Mouse (Mus musculus) heart, postnatal 0 days (tissue): ENCODE measurements around the gene Rnf227. TPM values are rescaled to one million over a fixed set of nuclear protein-coding genes. Genes with fewer than 3 reads are reported as not detected.
"Not testable (repeated sequence)": the region's sequence is repeated elsewhere in the genome, so short reads cannot be mapped to it uniquely, and the experiment has no call there.

Experiments used
- ATAC-seq: fragments of 200-750 bp; cut with Nextera tagmentation; 2 replicates; pipeline ENCODE4 v1.8.0; 2017; ENCODE audit warnings: low read depth, moderate number of reproducible peaks, moderate library complexity; ENCODE audit not compliant: insufficient read depth
- DNase-seq: peaks from one replicate; pipeline ENCODE4 v3.0.0-alpha.2; 2016; ENCODE audit warnings: low spot score
- H3K27ac ChIP-seq: fragments of 300-500 bp; sonication (generic); 2 replicates; pipeline ENCODE4 v1.5.1; 2014; ENCODE audit warnings: low read depth, mild to moderate bottlenecking
- H3K27me3 ChIP-seq: fragments of 300-500 bp; sonication (generic); 2 replicates; pipeline ENCODE4 v1.6.1; 2014; ENCODE audit warnings: low read length, mixed read lengths; ENCODE audit not compliant: control insufficient read depth, insufficient read depth
- H3K36me3 ChIP-seq: fragments of 300-500 bp; sonication (generic); replicated peaks from 2 replicates; pipeline ENCODE4 v1.6.1; 2014; ENCODE audit warnings: low read length, mixed read lengths; ENCODE audit not compliant: control insufficient read depth, insufficient read depth
- H3K4me1 ChIP-seq: fragments of 300-500 bp; sonication (generic); 2 replicates; pipeline ENCODE4 v1.6.1; 2014; ENCODE audit warnings: antibody characterized with exemption; ENCODE audit not compliant: control insufficient read depth, insufficient read depth
- H3K4me2 ChIP-seq: fragments of 300-500 bp; sonication (generic); 2 replicates; pipeline ENCODE4 v1.6.1; 2014; ENCODE audit warnings: low read depth, mild to moderate bottlenecking, low read length, moderate library complexity
- H3K4me3 ChIP-seq: fragments of 300-500 bp; sonication (generic); 2 replicates; pipeline ENCODE4 v1.5.1; 2014; ENCODE audit warnings: low read depth, low read length
- H3K9ac ChIP-seq: fragments of 300-500 bp; sonication (generic); replicated peaks from 2 replicates; pipeline ENCODE4 v1.6.1; 2014; ENCODE audit warnings: low read depth, low read length, mixed read lengths
- H3K9me3 ChIP-seq: fragments of 300-500 bp; sonication (generic); replicated peaks from 2 replicates; pipeline ENCODE4 v1.6.1; 2016; ENCODE audit warnings: low read length; ENCODE audit not compliant: control insufficient read depth
- CTCF ChIP-seq: IDR thresholded peaks from 2 replicates; pipeline ENCODE4 v1.5.1; 2016; ENCODE audit warnings: antibody characterized with exemption, control low read depth, low read depth
- EP300 ChIP-seq: IDR thresholded peaks from 2 replicates; pipeline ENCODE4 v1.6.1; 2016; ENCODE audit warnings: antibody characterized with exemption, low read depth
- WGBS: fragments of 180-500 bp; shearing (Covaris S2); extraction: QIAGEN DNeasy Blood & Tissue Kit; methylation state at CpG from one replicate; pipeline ENCODE4 v1.1.7; 2014; 5-methylcytosine and 5-hydroxymethylcytosine counted together
- polyA plus RNA-seq: library from polyadenylated mRNA; unstranded; fragments of >200 nt; fragmentation: Nextera tagmentation; extraction: Ambion mirVana; gene quantifications from 2 replicates; pipeline ENCODE4 v1.2.1, GENCODE M21; 2015
- total RNA-seq: library from RNA; depleted of rRNA; stranded (reverse); fragments of >200 nt; gene quantifications from 2 replicates; pipeline ENCODE4 v1.2.3, GENCODE M21; 2014; ENCODE audit warnings: low replicate concordance

Gene Rnf227
- total and polyA plus RNA-seq, 2 experiments from 2014 or later = 3.4 to 10.2 TPM

DNA sequence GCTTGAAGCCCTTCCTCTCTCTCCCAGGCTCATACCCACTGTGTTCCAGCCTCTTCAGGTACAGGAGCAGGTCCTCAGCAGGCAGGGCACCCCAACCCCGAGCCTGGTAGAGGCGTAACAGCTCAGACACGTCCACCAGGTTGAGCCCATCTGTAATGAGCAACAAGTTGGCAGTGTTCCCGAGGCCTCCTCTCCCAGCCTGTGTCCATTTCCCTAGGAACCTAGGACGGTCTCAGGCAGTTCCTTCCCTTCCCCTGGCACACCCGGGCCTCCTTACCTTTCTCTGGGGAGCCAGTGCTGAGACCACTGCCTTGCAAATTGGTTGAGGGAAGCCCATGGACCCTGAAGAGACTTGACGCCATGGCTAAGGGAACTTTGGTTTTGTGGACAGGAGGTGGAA is 37.4 kb upstream of the Rnf227 start:
- no peak overlapping the region for H3K4me3 ChIP-seq
- TF ChIP-seq EP300 (no peak), CTCF (no peak)
- WGBS = 75% methylated on average over 7 of the region's 7 CpGs
- no peak for ATAC-seq
- no peaks in the 10 kb centered on the region for H3K9me3 ChIP-seq
- no peaks in the 10 kb centered on the region for H3K4me1 ChIP-seq
- no peak overlapping the region for H3K9ac ChIP-seq
- no peak for DNase-seq
- no peak overlapping the region for H3K27ac ChIP-seq
- no peaks in the 10 kb centered on the region for H3K27me3 ChIP-seq
- peaks cover 65% of the 10 kb centered on the region for H3K36me3 ChIP-seq
- H3K4me2 ChIP-seq = no peak overlapping the region

DNA sequence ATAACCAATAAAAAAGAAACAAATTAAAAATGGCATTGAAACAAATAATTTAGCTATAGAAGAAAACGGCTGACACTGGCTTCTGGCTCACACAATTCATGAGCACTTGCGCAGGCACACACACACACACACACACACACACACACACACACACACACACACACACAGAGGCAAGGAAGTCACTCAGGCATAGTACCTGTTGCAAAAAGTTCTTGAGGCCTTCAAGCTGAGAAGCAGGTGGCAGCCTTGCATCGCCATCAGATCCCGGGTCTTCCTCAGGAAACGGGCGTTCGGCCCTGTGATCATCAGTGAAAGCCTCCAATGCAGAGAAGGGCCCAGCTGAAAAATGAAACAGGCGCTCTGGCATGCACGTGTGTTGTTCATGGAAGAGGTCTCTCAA is 35.0 kb upstream of the Rnf227 start:
- WGBS = 91% methylated on average over 9 of the region's 9 CpGs
- Histone ChIP-seq H3K27ac (no peak overlapping the region), H3K9ac (no peak overlapping the region), H3K9me3 (no peaks in the 10 kb centered on the region), H3K4me1 (no peaks in the 10 kb centered on the region), H3K36me3 (peaks cover 81% of the 10 kb centered on the region), H3K4me2 (no peak overlapping the region), H3K4me3 (no peak overlapping the region), H3K27me3 (no peaks in the 10 kb centered on the region)
- TF ChIP-seq EP300 = no peak
- TF ChIP-seq CTCF = no peak
- ATAC-seq = no peak
- no peak for DNase-seq

DNA sequence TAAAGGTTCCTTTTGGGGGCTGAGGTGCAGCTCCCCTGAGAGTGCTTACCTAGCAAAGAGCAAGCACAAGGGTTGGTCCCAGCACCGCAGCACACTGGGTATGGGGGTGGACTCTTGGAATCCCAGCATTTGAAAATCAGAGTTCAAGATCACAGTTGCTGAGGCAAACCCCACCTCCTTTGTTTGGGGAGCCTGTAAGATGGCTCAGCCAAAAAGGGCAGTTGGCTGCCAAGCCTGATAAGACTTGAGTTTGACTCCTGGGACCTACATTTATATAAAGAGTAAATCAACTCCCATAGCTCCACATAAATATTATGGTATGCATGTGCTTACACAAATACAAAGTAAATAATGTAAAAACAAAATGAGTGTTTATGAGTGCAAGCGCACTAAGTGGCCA is 34.2 kb upstream of the Rnf227 start:
- Histone ChIP-seq H3K4me2 (no peak overlapping the region), H3K36me3 (peaks cover 85% of the 10 kb centered on the region), H3K4me3 (no peak overlapping the region), H3K9ac (no peak overlapping the region), H3K27me3 (no peaks in the 10 kb centered on the region), H3K9me3 (no peaks in the 10 kb centered on the region), H3K27ac (no peak overlapping the region), H3K4me1 (no peaks in the 10 kb centered on the region)
- ATAC-seq = no peak
- DNase-seq = no peak
- WGBS = 94% methylated on average over 2 of the region's 2 CpGs
- TF ChIP-seq CTCF (no peak), EP300 (no peak)

DNA sequence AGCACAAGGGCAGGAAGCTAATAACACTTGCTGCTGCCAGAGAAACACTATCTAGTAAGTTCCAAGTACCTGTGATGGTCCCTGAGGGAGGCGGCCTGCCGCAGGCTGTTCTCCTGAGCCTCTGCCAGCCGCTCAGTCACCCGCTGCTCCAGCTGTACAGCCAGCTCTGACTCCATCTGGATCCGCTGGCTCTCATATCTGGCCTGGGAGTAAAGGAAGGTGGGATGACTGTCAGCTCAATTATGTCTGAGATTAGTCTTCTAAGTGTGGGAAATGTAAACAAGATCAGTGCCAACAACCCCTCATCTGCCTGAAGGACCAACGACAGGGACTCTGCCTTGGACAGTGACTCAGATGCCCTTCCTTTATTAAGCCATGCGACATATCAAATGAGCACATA is 29.0 kb upstream of the Rnf227 start:
- no peak overlapping the region for H3K4me2 ChIP-seq
- H3K9me3 ChIP-seq = no peaks in the 10 kb centered on the region
- H3K36me3 ChIP-seq = peaks cover 73% of the 10 kb centered on the region
- 51% methylated on average over 7 of the region's 7 CpGs for WGBS
- no peak for TF ChIP-seq EP300
- no peak for TF ChIP-seq CTCF
- DNase-seq (peak; percentile 13), ATAC-seq (peak; percentile 47; the same call in 1 of the 2 replicates)
- H3K4me1 ChIP-seq = no peaks in the 10 kb centered on the region
- no peak overlapping the region for H3K9ac ChIP-seq
- no peaks in the 10 kb centered on the region for H3K27me3 ChIP-seq
- no peak overlapping the region for H3K27ac ChIP-seq
- H3K4me3 ChIP-seq = no peak overlapping the region

DNA sequence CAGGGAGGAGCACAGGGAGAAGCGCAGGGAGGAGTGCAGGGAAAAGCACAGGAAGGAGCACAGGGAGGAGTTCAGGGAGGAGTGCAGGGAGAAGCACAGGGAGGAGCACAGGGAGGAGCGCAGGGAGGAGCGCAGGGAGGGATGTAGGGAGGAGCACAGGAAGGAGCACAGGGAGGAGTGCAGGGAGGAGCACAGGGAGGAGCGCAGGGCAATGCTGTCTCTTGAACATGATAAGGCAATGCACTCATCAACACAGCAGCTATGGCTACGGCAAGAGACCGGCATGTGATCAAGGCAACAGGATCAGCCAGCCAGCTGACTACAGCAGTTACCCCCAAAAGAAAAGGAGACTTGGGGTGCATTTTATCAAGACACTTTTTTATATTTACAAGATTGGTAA is 23.9 kb upstream of the Rnf227 start:
- 95% methylated on average over 6 of the region's 6 CpGs for WGBS

DNA sequence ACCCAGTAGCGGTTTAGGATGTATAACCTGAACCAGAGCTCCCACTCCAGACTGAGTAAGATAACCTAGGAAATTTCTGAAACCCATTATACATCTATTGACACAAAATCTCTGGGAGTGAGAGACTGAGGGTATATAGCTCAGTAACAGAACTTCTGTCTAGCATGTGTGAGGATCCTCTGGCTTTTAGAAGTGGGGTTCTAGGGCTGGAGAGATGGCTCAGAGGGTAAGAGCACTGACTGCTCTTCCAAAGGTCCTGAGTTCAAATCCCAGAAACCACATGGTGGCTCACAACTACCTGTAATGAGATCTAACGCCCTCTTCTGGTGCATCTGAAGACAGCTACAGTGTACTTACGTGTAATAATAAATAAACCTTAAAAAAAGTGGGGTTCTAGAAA is 22.3 kb upstream of the Rnf227 start:
- 90% methylated on average over 3 of the region's 3 CpGs for WGBS
- not testable (repeated sequence) for ATAC-seq, H3K27me3 ChIP-seq, H3K9me3 ChIP-seq, H3K9ac ChIP-seq, H3K4me2 ChIP-seq, DNase-seq, H3K4me1 ChIP-seq, H3K27ac ChIP-seq, H3K4me3 ChIP-seq
- H3K36me3 ChIP-seq = peaks cover 47% of the 10 kb centered on the region

More for the DNA sequence above, 23.9 kb upstream of the Rnf227 start:
- H3K4me1 ChIP-seq = no peaks in the 10 kb centered on the region
- no peaks in the 10 kb centered on the region for H3K27me3 ChIP-seq
- TF ChIP-seq CTCF (no peak), EP300 (no peak)
- H3K9me3 ChIP-seq = no peaks in the 10 kb centered on the region
- peaks cover 51% of the 10 kb centered on the region for H3K36me3 ChIP-seq
- ATAC-seq (no peak), DNase-seq (no peak)
- H3K4me3 ChIP-seq = no peak overlapping the region
- no peak overlapping the region for H3K9ac ChIP-seq
- no peak overlapping the region for H3K4me2 ChIP-seq
- H3K27ac ChIP-seq = no peak overlapping the region
